Mouse (Mus musculus) CH12.LX (cell line): Measurements from ENCODE around the gene Tigar.

ENCODE experiments used
- CTCF ChIP-seq, 2 experiments: IDR thresholded peaks in 1 of 2; conservative IDR thresholded peaks in 1 of 2; 2 replicates each; pipeline ENCODE4 v1.5.1; 2011 to 2012; ENCODE audit warnings: low read depth in 2 of 2, low read length in 2 of 2, improper control_type of control experiment in 1 of 2, inconsistent platforms in 1 of 2, mild to moderate bottlenecking in 1 of 2, moderate library complexity in 1 of 2
- MAX ChIP-seq: IDR thresholded peaks from 2 replicates; pipeline ENCODE4 v1.6.1; 2011; ENCODE audit warnings: low read length, improper control_type of control experiment
- MYC ChIP-seq: IDR thresholded peaks from 2 replicates; pipeline ENCODE4 v1.6.1; 2011; ENCODE audit warnings: low read depth, mild to moderate bottlenecking, improper control_type of control experiment, low read length
- RAD21 ChIP-seq: IDR thresholded peaks from 2 replicates; pipeline ENCODE4 v1.6.1; 2011; ENCODE audit warnings: low read depth, mild to moderate bottlenecking, low read length, improper control_type of control experiment, moderate library complexity
- TCF12 ChIP-seq: IDR thresholded peaks from 2 replicates; pipeline ENCODE4 v1.6.1; 2014; ENCODE audit warnings: low read depth, mild to moderate bottlenecking, inconsistent platforms, low read length, improper control_type of control experiment
- UBTF ChIP-seq: IDR thresholded peaks from 2 replicates; pipeline ENCODE4 v1.6.1; 2012; ENCODE audit warnings: low read depth, mild to moderate bottlenecking, inconsistent platforms, low read length, improper control_type of control experiment, moderate library complexity
- ZKSCAN1 ChIP-seq: IDR thresholded peaks from 2 replicates; pipeline ENCODE4 v1.6.1; 2012; ENCODE audit warnings: low read depth, inconsistent platforms, low read length, improper control_type of control experiment, borderline replicate concordance
- ZNF384 ChIP-seq: IDR thresholded peaks from 2 replicates; pipeline ENCODE4 v1.6.1; 2012; ENCODE audit warnings: low read depth, low read length, improper control_type of control experiment, inconsistent platforms

DNA sequence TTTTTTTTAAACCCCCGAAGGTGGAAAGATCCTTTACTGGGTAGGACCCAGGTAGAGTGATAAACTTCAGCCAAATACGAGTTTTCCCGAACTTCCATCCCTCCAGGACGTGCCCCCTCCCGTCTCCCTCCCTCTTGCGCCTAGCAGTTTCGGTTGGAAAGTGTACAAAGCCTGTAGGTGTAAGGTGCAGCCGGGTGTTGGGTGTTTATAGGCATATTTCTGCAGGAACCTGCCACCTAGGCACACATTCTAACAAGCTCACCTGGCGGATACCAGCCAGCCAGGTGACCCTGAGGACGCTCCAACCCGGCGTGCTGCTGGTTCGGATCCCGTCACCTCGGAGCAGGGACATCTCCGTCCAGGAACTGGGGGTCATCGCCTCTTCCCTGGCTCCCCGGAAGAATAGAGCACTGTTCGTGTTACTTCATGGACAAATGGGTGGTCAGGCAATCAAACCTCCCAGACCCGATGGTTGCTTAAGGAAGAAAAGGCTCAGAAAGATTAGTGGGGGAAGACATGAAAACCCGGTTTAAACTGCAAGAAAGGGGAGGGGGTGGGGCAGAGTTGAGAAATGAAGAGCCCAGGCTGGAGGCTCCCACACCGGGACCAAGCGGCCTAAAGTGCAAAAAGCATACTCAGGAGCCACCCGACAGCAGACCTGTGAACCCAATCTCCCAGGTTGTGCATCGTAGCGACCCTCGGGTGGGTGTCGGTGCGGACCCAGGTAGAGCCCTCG is 44.8 kb upstream of the Tigar start:
- no peak for TF ChIP-seq TCF12
- no peak for TF ChIP-seq CTCF (conservative IDR thresholded peaks at IDR 0.05 in 1 of 2, IDR thresholded peaks at IDR 0.05 in 1 of 2; ENCODE audit: low read depth in 2 of 2, low read length in 2 of 2)
- TF ChIP-seq ZNF384 = no peak
- no peak for TF ChIP-seq UBTF
- TF ChIP-seq RAD21 = no peak
- no peak for TF ChIP-seq MYC
- TF ChIP-seq ZKSCAN1 = no peak
- no peak for TF ChIP-seq MAX
